Mouse (Mus musculus): ENCODE data around the gene Sirpb1c. TPM values are rescaled to one million over a fixed set of nuclear protein-coding genes. Genes with fewer than 3 reads are reported as not detected.
"Not testable (repeated sequence)": the region's sequence is repeated elsewhere in the genome, so short reads cannot be mapped to it uniquely, and the experiment has no call there.

Gene Sirpb1c
- total RNA-seq (2021), result not detected
- long read RNA-seq, experiment 1, result 0 reads
- long read RNA-seq, experiment 2, result 0 reads

DNA sequence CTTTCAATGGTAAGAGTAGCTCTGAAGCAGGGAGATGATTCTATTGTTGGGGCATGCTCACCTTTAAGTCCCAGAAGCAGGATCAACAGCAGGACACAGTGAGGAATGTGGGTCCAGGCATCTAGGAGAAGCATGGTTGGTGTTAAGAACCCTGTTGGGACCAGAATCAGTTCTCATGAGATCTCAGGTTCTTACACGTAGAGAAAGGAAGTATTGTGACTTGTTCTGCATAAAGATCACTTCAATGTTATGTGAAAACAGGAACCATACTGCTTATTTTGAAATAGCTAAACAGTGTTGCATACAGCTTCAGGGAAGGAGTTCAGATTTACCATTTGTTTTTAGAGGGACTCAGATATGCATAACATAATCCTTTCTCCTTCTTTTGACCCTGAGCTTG, at the start of gene Sirpb1c:
Gene Sirpb1c, minus strand, starts transcription at position 249 of the 400 bp plus-strand sequence.
- not testable (repeated sequence) for DNase-seq (ENCODE audit: low spot score in 2 of 2)

DNA sequence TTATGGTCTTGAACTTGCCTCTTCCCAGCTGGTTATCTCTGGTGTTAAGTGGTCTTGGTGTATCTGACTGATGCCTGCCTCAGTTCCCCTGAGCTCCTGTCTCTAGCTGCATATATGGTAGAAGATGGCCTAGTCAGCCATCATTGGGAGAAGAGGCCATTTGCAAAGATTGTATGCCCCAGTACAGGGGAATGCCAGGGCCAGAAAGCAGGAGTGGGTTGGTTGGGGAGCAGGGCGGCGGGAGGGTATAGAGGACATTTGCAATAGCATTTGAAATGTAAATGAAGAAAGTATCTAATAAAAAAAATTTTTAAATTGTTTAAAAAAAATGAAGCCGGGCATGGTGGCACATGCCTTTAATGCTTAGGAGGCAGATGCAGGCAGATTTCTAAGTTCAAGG, 38.1 kb upstream of the Sirpb1c start:
- DNase-seq (ENCODE audit: low spot score in 2 of 2), result no peak

DNA sequence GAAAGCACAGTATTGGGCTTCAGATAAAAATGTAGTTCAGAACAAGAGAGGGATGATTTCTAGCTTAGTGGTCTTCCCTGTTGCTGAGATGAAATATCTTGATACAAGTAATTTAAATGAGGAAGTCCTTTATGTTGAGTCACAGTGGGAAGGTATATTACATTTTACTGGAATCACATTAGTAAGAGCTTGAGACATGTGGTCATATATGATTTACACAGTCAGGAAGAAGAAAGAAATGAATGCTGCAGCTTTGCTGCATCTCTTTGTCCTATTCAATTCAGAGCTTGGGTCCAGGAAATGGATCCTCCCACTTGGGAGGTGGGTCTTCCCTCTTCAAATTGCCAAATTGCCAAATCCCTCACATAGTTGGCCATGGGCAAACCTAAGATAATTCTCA, 7.4 kb upstream of the Sirpb1c start:
- DNase-seq (ENCODE audit: low spot score in 2 of 2), result not testable (repeated sequence)

DNA sequence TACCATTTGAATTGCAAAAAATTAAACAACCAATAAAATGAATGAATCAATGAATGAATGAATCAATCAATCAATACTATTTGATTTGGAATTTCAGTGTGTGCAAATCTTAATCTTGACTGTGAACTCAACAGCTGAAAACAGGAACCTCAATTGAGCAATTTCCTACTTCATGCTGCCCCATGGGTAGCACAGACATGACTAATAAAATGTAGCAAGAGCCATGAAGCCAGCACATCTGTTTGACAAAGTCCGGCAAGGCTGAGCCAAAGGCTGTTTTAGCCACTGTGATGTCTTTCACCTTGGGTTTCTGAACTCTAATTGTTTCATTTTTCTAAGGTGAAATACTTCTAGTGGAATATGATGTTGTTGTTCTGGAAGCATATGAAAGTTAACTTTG, 1.6 kb upstream of the Sirpb1c start:
- no peak for DNase-seq (ENCODE audit: low spot score in 2 of 2)

DNA sequence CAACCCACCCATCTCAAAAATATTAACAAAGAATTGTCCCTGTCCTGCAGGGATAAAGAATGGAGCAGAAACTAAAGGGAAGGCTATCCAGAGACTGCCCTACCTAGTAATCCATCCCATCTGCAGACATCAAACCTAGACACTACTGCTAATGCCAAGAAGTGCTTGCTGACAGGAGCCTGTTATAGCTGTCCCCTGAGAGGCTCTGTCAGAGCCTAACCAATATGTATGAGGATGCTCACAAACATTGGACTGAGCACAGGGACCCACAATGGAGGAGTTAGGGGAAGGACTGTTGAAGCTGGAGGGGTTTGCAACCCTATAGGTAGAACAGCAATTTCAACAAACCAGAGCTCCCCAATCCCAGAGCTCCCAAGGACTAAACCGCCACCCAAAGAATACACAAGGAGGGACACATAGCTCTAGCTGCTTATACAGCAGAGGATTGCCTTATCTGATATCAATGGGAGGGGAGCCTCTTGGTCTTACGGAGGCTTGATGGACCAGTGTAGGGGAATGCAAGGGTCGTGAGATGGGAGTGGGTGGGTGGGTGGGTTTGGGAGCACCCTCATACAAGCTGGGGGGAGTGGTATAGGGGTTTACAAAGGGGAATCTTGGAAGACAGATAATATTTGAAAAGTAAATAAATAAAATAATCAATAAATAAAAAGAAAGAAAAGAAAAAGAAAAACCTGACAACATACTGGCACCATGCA, 838 bp downstream of the Sirpb1c start:
- no peak for DNase-seq (ENCODE audit: low spot score in 2 of 2)

DNA sequence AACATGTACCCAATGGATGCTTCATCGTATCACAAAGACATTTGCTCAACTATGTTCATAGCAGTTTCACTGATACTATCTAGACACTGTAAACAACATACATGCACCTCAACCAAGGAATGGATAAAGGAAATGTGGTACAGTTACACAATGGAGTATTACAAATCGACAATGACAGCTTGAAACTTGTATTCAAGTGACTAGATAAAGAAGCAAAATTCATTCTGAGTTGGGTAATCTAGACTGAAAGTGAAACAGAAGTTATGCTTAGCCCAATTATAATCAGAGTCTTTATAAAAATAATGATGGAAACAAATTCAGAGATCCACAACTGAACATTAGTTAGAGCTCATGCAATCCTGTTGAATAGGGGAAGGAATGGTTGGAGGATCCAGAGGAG, 74.7 kb downstream of the Sirpb1c start:
- not testable (repeated sequence) for DNase-seq (ENCODE audit: low spot score in 2 of 2)

Other genes starting within 250 kb of the Sirpb1c start
- not detected for gene Gm5150, start 157.9 kb upstream of the Sirpb1c start, total RNA-seq (2021)

Data from left cerebral cortex, adult 18-20 months (tissue).